Comparison of ENCODE assay signal across 25 mouse cellular contexts in the genomic region with DNA sequence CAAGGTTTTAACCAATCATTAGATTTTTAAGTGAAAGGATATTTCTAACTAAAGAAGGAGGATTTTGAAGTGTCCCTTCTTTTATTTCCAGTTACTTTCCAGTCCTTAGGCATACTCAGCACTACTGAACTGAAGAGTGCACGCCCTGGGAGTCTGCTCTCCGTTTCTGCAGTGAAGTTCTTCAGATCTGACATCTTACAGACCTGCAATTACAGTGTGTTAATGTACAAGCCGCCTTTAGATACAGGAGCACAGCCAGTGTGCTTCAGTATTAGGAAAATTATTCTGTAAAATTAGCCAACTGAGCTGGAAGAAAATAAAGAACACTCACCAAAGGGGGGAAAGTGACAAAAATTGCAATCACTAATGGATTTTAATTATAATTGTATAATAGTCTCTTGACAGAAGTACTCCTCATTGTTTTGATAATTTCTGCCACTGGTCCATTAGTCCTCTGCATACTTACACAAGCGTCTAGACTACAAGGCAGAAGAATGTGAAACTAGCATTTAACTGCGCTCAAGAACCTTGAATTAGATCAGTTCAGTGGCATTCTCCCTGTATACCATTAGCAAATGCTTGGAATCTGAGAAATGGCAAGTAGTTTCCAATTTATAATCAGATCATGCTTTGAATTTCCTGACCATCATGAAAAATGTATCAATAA.
DNase-seq lines count a peak whose midpoint lies in the region; ATAC-seq and TF ChIP-seq lines count a peak whose summit lies in the region.
"Had no signal": no experiment of that assay in that cellular context is flagged by ENCODE, and none has a peak within 500 bp of the region (broad histone marks: within the 10 kb centered on the region; RNA-seq: fewer than 3 reads in every experiment).

No protein-coding gene starts in this region.

- H3K4me1 ChIP-seq in forebrain, embryonic 13.5 days: 0 out of 2 replicates have a peak, but pooled peaks cover 5% of the 10 kb centered on the region
- no peaks in the 10 kb centered on the region for H3K4me1 ChIP-seq in forebrain, embryonic 12.5 days
- H3K4me1 ChIP-seq in forebrain, embryonic 15.5 days: no peaks in the 10 kb centered on the region
- H3K4me1 ChIP-seq in forebrain, embryonic 11.5 days (replicated peaks; ENCODE audit: control insufficient read depth, insufficient read depth, low read length): no peaks in the 10 kb centered on the region
- no peaks in the 10 kb centered on the region for H3K4me1 ChIP-seq in forebrain, postnatal 0 days (ENCODE audit: insufficient read depth)
- no peaks in the 10 kb centered on the region for H3K4me1 ChIP-seq in hindbrain, postnatal 0 days (ENCODE audit: insufficient read depth, low read length)
- H3K4me1 ChIP-seq: embryonic facial prominence, embryonic 13.5 days; embryonic facial prominence, embryonic 15.5 days had no signal

- peak; percentile 70; the same call in 1 of the 2 replicates for ATAC-seq in forebrain, embryonic 13.5 days
- ATAC-seq in forebrain, embryonic 12.5 days (ENCODE audit: low FRiP score): no peak; the same call in 1 of the 2 replicates
- ATAC-seq in forebrain, embryonic 15.5 days (replicated peaks): peak; percentile 68; the same call in 1 of the 2 replicates
- no peak for ATAC-seq in forebrain, embryonic 11.5 days (replicated peaks; ENCODE audit: low FRiP score)
- peak; percentile 29; the same call in 1 of the 2 replicates for ATAC-seq in forebrain, postnatal 0 days
- ATAC-seq in hindbrain, postnatal 0 days: no peak
- ATAC-seq: activated CD4-positive, CD25-positive, alpha-beta regulatory T cell, adult 4 months; CD4-positive, CD25-positive, alpha-beta regulatory T cell, adult 4 months; Patski had no signal

- no peak for DNase-seq in forebrain, embryonic 11.5 days (ENCODE audit: low spot score)
- no peak for DNase-seq in forebrain, postnatal 0 days
- no peak for DNase-seq in hindbrain, postnatal 0 days (ENCODE audit: low spot score)
- DNase-seq: adrenal gland, adult 8-10 months; adrenal gland, postnatal 14 days; adrenal gland, postnatal 36 days; B cell, adult 2 months; cerebellum, adult 11 months; cerebellum, adult 18-20 months; cerebellum, adult 8-10 months; cerebellum, adult 9-11 months; cerebellum, postnatal 14 days; cerebellum, postnatal 36 days; embryo, embryonic 11 days had no signal

- H3K9ac ChIP-seq in forebrain, embryonic 13.5 days: no peak overlapping the region
- no peak overlapping the region for H3K9ac ChIP-seq in forebrain, embryonic 12.5 days
- H3K9ac ChIP-seq in forebrain, embryonic 15.5 days (replicated peaks): no peak overlapping the region
- no peak overlapping the region for H3K9ac ChIP-seq in forebrain, embryonic 11.5 days (ENCODE audit: low read length)
- no peak overlapping the region for H3K9ac ChIP-seq in forebrain, postnatal 0 days
- no peak overlapping the region for H3K9ac ChIP-seq in hindbrain, postnatal 0 days (replicated peaks; ENCODE audit: low read length)
- H3K9ac ChIP-seq: embryonic facial prominence, embryonic 13.5 days; embryonic facial prominence, embryonic 15.5 days had no signal

- H3K27me3 ChIP-seq in forebrain, embryonic 13.5 days: no peaks in the 10 kb centered on the region
- H3K27me3 ChIP-seq in forebrain, embryonic 12.5 days: no peaks in the 10 kb centered on the region
- no peaks in the 10 kb centered on the region for H3K27me3 ChIP-seq in forebrain, embryonic 15.5 days
- H3K27me3 ChIP-seq in forebrain, embryonic 11.5 days (ENCODE audit: control insufficient read depth, insufficient read depth, low read length): no peaks in the 10 kb centered on the region
- H3K27me3 ChIP-seq in forebrain, postnatal 0 days (ENCODE audit: insufficient read depth, low read length): no peaks in the 10 kb centered on the region
- H3K27me3 ChIP-seq in hindbrain, postnatal 0 days (ENCODE audit: insufficient read depth, low read length): no peaks in the 10 kb centered on the region
- H3K27me3 ChIP-seq: CH12.LX; embryonic facial prominence, embryonic 13.5 days; embryonic facial prominence, embryonic 15.5 days had no signal

- no peaks in the 10 kb centered on the region for H3K36me3 ChIP-seq in forebrain, embryonic 13.5 days (ENCODE audit: poor library complexity, severe bottlenecking)
- H3K36me3 ChIP-seq in forebrain, embryonic 12.5 days (replicated peaks): no peaks in the 10 kb centered on the region
- H3K36me3 ChIP-seq in forebrain, embryonic 15.5 days: no peaks in the 10 kb centered on the region
- no peaks in the 10 kb centered on the region for H3K36me3 ChIP-seq in forebrain, embryonic 11.5 days (ENCODE audit: control insufficient read depth, insufficient read depth, low read length)
- no peaks in the 10 kb centered on the region for H3K36me3 ChIP-seq in forebrain, postnatal 0 days (ENCODE audit: insufficient read depth)
- no peaks in the 10 kb centered on the region for H3K36me3 ChIP-seq in hindbrain, postnatal 0 days (ENCODE audit: insufficient read depth, low read length)
- H3K36me3 ChIP-seq: embryonic facial prominence, embryonic 13.5 days; embryonic facial prominence, embryonic 15.5 days; G1E had no signal

- H3K4me2 ChIP-seq in forebrain, embryonic 13.5 days: no peak overlapping the region
- H3K4me2 ChIP-seq in forebrain, embryonic 12.5 days: no peak overlapping the region
- H3K4me2 ChIP-seq in forebrain, embryonic 15.5 days (replicated peaks): no peak overlapping the region
- no peak overlapping the region for H3K4me2 ChIP-seq in forebrain, embryonic 11.5 days (ENCODE audit: low read depth, low read length, severe bottlenecking)
- no peak overlapping the region for H3K4me2 ChIP-seq in forebrain, postnatal 0 days (ENCODE audit: low read depth)
- H3K4me2 ChIP-seq in hindbrain, postnatal 0 days (ENCODE audit: low read depth, low read length): no peak overlapping the region
- H3K4me2 ChIP-seq: embryonic facial prominence, embryonic 13.5 days; embryonic facial prominence, embryonic 15.5 days had no signal

- H3K4me3 ChIP-seq in forebrain, embryonic 13.5 days: no peak overlapping the region
- H3K4me3 ChIP-seq in forebrain, embryonic 12.5 days (replicated peaks): no peak overlapping the region
- H3K4me3 ChIP-seq in forebrain, embryonic 15.5 days: no peak overlapping the region
- H3K4me3 ChIP-seq in forebrain, embryonic 11.5 days (ENCODE audit: low read depth, low read length): no peak overlapping the region
- H3K4me3 ChIP-seq in forebrain, postnatal 0 days (ENCODE audit: low read depth, low read length): no peak overlapping the region
- no peak overlapping the region for H3K4me3 ChIP-seq in hindbrain, postnatal 0 days (ENCODE audit: low read length)
- H3K4me3 ChIP-seq: embryonic facial prominence, embryonic 13.5 days; embryonic facial prominence, embryonic 15.5 days; erythroblast, embryonic 14.5 days had no signal

- no peak for TF ChIP-seq CTCF in forebrain, postnatal 0 days (IDR thresholded peaks at IDR 0.05; ENCODE audit: low read depth)
- TF ChIP-seq CTCF in hindbrain, postnatal 0 days (IDR thresholded peaks at IDR 0.05; ENCODE audit: low read depth): no peak

- H3K27ac ChIP-seq in forebrain, embryonic 13.5 days: no peak overlapping the region
- no peak overlapping the region for H3K27ac ChIP-seq in forebrain, embryonic 12.5 days
- no peak overlapping the region for H3K27ac ChIP-seq in forebrain, embryonic 15.5 days (replicated peaks)
- H3K27ac ChIP-seq in forebrain, embryonic 11.5 days (ENCODE audit: low read depth, low read length): no peak overlapping the region
- H3K27ac ChIP-seq in forebrain, postnatal 0 days (ENCODE audit: low read depth, low read length): no peak overlapping the region
- no peak overlapping the region for H3K27ac ChIP-seq in hindbrain, postnatal 0 days
- H3K27ac ChIP-seq: embryonic facial prominence, embryonic 13.5 days; embryonic facial prominence, embryonic 15.5 days had no signal

- 53% methylated on average over 5 of the region's 5 CpGs for WGBS in forebrain, embryonic 13.5 days
- WGBS in forebrain, embryonic 12.5 days: 56% methylated on average over 5 of the region's 5 CpGs
- WGBS in forebrain, embryonic 15.5 days: 38% methylated on average over 5 of the region's 5 CpGs
- 80% methylated on average over 5 of the region's 5 CpGs for WGBS in forebrain, embryonic 11.5 days
- WGBS in forebrain, postnatal 0 days: 40% methylated on average over 5 of the region's 5 CpGs
- WGBS in hindbrain, postnatal 0 days: 80% methylated on average over 5 of the region's 5 CpGs

- no peaks in the 10 kb centered on the region for H3K9me3 ChIP-seq in forebrain, embryonic 13.5 days (replicated peaks)
- no peaks in the 10 kb centered on the region for H3K9me3 ChIP-seq in forebrain, embryonic 12.5 days
- no peaks in the 10 kb centered on the region for H3K9me3 ChIP-seq in forebrain, embryonic 15.5 days
- H3K9me3 ChIP-seq in forebrain, embryonic 11.5 days (ENCODE audit: control insufficient read depth, low read length): no peaks in the 10 kb centered on the region
- no peaks in the 10 kb centered on the region for H3K9me3 ChIP-seq in forebrain, postnatal 0 days (ENCODE audit: low read length)
- H3K9me3 ChIP-seq in hindbrain, postnatal 0 days (ENCODE audit: low read length): no peaks in the 10 kb centered on the region
- H3K9me3 ChIP-seq: embryonic facial prominence, embryonic 13.5 days; embryonic facial prominence, embryonic 15.5 days; G1E had no signal

Comparison
In these comparisons a context has a peak if more than half of its experiments do, and no peak if none do; other contexts are left out.
1. ATAC-seq: peak in forebrain, embryonic 13.5 days (single experiment), forebrain, embryonic 15.5 days (single experiment) and forebrain, postnatal 0 days (single experiment); none in forebrain, embryonic 12.5 days (single experiment), forebrain, embryonic 11.5 days (single experiment) and hindbrain, postnatal 0 days (single experiment).